Mouse (Mus musculus) erythroblast, embryonic 14.5 days (primary cell): ENCODE data around the gene Ms4a15. TPM values are rescaled to one million over a fixed set of nuclear protein-coding genes. Genes with fewer than 3 reads are reported as not detected.

Experiments used
- H3K27me3 ChIP-seq: 2 replicates; pipeline ENCODE4 v1.6.1; 2012; ENCODE audit warnings: inconsistent platforms; ENCODE audit not compliant: control insufficient read depth
- H3K36me3 ChIP-seq: 2 replicates; pipeline ENCODE4 v1.6.1; 2012; ENCODE audit warnings: mild to moderate bottlenecking, inconsistent platforms; ENCODE audit not compliant: control insufficient read depth
- H3K4me1 ChIP-seq: 2 replicates; pipeline ENCODE4 v1.6.1; 2012; ENCODE audit warnings: inconsistent platforms; ENCODE audit not compliant: control insufficient read depth
- H3K4me3 ChIP-seq: replicated peaks from 2 replicates; pipeline ENCODE3; 2012; ENCODE audit warnings: moderate library complexity, mild to moderate bottlenecking, inconsistent platforms
- H3K9me3 ChIP-seq: 2 replicates; pipeline ENCODE4 v1.6.1; 2012; ENCODE audit warnings: low read length, inconsistent platforms, mixed read lengths; ENCODE audit not compliant: control insufficient read depth
- GATA1 ChIP-seq: IDR thresholded peaks from 2 replicates; pipeline ENCODE4 v1.6.1; 2012; ENCODE audit warnings: low read length, inconsistent platforms, mixed read lengths
- TAL1 ChIP-seq: IDR thresholded peaks from 3 replicates; pipeline ENCODE4 v1.6.1; 2012; ENCODE audit warnings: low read length, inconsistent platforms, mixed read lengths
- polyA plus RNA-seq: library from polyadenylated mRNA; stranded (reverse); fragments of >175 nt; gene quantifications from 2 replicates; pipeline ENCODE4 v1.2.3, GENCODE M21; 2012

Ms4a15 gene
- polyA plus RNA-seq, 1 experiment, result not detected

DNA sequence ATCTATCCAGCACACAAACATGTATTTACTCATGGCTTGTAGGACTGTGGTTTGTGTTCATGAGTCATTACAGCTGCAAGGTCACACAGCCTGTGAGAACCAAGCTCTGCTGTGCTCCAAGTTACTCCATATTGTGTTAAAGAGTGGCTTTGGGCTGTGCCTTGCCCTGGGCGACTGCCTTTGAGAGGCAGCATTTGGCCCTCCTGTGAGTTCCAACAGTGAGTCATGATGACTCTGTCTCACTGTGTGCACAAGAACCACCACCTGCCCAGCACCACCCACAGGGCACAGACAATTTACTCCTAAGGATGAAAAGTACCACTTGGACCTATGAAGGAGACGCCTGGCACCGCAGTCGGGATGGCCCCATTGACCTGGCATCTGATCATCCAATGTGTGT, 7.2 kb downstream of the Ms4a15 start:
- no peaks in the 10 kb centered on the region for H3K9me3 ChIP-seq
- no peaks in the 10 kb centered on the region for H3K36me3 ChIP-seq
- TF ChIP-seq TAL1 (no peak), GATA1 (no peak)
- no peaks in the 10 kb centered on the region for H3K27me3 ChIP-seq
- peaks cover 1% of the 10 kb centered on the region; the same call in 1 of the 2 replicates for H3K4me1 ChIP-seq
- H3K4me3 ChIP-seq, result no peak overlapping the region

DNA sequence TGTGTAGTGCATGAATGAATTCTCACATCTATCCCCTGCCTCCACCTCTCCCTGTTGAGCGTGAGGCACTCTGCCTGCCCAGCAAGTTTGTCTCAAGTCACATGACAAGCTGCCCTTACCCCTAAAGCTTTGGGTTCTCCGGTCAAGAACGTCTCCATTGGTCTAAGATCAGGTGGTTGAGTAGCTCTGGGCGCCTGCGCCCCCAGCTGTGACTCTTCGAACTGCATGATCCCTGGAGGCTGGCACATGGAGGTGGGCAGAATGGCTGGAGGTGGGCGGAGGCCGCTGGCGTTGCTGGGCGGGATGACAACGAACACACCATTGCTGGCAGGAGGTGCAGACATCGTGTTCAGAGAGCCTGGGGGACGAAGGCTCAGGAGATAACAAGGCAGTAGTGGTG, 8.5 kb downstream of the Ms4a15 start:
- Histone ChIP-seq H3K36me3 (no peaks in the 10 kb centered on the region), H3K9me3 (no peaks in the 10 kb centered on the region), H3K4me1 (peaks cover 5% of the 10 kb centered on the region), H3K4me3 (no peak overlapping the region), H3K27me3 (no peaks in the 10 kb centered on the region)
- TF ChIP-seq GATA1, result no peak
- no peak for TF ChIP-seq TAL1

DNA sequence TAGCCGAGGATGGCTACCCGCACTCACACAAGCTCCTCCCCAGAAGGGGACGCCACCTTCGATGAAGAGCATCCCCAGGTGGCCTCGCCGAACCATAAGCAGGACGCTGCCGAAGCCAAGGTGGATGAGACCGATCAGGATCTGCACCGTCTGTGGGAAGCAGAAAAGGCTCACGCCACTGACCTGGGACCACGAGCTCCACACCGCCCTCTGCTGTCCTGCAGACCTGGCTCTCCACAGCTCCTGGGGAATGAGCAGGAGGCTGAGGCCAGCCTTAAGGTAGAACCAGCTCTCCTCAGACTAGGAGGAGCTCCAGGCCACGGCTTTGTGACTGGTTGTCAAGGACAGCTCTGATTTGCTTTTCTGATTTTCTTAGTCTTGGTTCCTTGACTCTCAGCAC, 9.9 kb downstream of the Ms4a15 start:
- H3K4me1 ChIP-seq, result peaks cover 5% of the 10 kb centered on the region
- H3K27me3 ChIP-seq, result no peaks in the 10 kb centered on the region
- TF ChIP-seq TAL1, result no peak
- no peak for TF ChIP-seq GATA1
- H3K36me3 ChIP-seq, result no peaks in the 10 kb centered on the region
- H3K4me3 ChIP-seq, result no peak overlapping the region
- H3K9me3 ChIP-seq, result no peaks in the 10 kb centered on the region

DNA sequence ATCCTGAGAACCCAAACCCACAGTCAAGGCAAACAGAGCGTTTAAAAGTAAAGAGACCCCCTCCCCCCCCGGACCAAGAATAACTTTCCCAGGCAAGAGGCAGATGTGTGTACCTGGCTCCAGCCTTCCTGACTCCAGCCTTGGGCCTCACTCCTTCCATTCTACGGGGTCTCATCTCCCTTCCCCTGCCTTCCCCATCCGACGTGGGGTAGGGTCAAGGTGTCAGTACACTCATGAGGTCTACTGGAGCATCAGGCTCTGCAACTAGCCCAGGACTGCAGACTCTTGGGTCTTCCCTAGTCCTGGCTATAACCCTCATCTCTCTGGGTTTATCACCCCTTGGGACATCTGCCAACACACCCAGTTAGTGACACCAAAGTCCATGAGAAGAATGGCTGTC, 12.8 kb downstream of the Ms4a15 start:
- Histone ChIP-seq H3K36me3 (no peaks in the 10 kb centered on the region), H3K27me3 (no peaks in the 10 kb centered on the region), H3K4me3 (no peak overlapping the region), H3K4me1 (peaks cover 5% of the 10 kb centered on the region), H3K9me3 (no peaks in the 10 kb centered on the region)
- TF ChIP-seq GATA1 (no peak), TAL1 (no peak)

DNA sequence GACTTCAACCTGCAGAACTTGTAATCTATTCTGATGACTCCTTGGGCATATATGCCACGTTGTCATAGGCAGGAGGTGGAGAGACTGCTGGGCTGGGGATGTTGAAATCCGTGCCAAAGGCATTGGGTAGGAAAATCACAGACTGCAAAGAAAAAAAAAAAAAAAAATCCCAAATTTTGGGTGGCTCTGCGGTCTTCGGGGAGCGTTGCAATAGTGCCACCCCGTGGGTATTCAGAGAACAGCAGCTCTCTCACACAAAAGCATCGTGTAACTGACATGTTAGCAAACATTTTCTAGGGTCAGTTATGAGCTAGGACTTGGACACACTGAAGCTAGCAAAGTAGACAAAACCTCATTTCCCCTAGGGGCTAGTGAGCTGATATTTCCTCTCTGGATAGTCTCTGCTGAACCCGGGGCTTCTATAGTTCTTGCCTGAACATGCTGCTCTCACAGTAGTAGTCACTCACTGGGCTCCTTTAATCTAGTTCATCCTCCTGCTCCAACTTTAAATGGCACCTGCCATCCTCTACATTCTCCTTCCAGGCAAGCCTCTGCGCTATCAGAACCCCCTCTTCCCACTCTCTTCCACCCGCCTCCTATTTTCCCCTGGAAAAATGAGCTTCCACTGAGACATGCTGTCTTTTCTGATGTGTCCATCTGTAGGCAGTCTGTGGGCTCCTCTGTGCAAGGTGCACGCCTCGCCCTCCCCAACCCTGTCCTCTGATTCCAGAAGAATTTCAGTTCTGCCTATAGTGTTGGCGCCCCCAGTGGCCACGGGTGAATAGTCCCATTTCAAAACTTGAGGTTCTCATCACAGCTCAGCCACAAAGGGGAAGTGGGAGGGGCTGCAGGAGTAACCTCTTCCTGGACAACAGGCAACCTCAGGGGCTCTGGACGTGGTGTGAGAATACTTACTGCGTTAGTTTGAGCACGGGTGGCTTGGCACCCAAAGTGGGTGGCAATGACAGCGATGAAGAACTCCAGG, 13.6 kb downstream of the Ms4a15 start:
- Histone ChIP-seq H3K4me3 (no peak overlapping the region), H3K27me3 (no peaks in the 10 kb centered on the region), H3K9me3 (no peaks in the 10 kb centered on the region), H3K4me1 (peaks cover 5% of the 10 kb centered on the region), H3K36me3 (no peaks in the 10 kb centered on the region)
- no peak for TF ChIP-seq TAL1
- TF ChIP-seq GATA1, result no peak

DNA sequence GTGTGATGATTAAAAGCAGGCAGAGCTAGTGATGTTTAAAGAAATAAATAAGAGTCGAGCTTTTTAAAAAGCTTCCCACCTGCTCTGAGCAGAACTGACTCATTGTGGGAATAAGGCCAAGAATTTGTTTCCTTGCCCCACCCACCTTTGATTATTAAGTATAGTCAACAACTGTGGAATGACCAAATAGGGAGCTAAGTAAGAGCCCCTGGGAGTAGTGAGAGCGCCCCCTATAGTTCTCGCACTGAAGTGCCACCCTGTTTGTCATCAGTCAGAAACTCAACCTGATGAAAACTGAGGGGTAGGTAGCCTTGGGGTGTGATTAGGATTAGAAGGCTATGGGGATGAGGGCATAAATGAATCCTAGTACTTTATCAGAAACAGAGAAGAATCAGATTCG, 16.7 kb downstream of the Ms4a15 start:
- TF ChIP-seq GATA1 (no peak), TAL1 (no peak)
- Histone ChIP-seq H3K4me3 (no peak overlapping the region), H3K9me3 (no peaks in the 10 kb centered on the region), H3K4me1 (peaks cover 3% of the 10 kb centered on the region), H3K36me3 (no peaks in the 10 kb centered on the region), H3K27me3 (no peaks in the 10 kb centered on the region)

DNA sequence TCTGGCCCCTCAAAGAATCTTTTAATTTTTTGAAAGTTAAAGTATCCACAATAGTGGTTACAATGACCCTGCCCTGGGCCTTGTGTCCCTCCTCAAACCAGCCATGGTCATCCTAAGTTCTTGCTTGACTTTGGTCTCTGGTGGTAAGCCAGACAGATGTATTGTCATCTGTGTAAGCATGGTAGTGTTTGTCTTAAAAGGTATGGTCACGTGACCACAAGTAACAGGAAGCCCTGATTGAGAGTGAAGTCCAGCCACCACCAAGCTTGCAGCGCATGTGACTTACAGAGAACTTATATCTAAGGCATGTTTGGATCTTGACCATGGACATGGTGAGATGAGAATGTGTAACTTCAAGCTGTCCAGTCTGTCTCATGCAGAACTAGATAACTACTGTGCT, 17.9 kb downstream of the Ms4a15 start:
- Histone ChIP-seq H3K4me1 (peaks cover 3% of the 10 kb centered on the region), H3K36me3 (no peaks in the 10 kb centered on the region), H3K4me3 (no peak overlapping the region), H3K27me3 (no peaks in the 10 kb centered on the region), H3K9me3 (no peaks in the 10 kb centered on the region)
- no peak for TF ChIP-seq GATA1
- no peak for TF ChIP-seq TAL1

DNA sequence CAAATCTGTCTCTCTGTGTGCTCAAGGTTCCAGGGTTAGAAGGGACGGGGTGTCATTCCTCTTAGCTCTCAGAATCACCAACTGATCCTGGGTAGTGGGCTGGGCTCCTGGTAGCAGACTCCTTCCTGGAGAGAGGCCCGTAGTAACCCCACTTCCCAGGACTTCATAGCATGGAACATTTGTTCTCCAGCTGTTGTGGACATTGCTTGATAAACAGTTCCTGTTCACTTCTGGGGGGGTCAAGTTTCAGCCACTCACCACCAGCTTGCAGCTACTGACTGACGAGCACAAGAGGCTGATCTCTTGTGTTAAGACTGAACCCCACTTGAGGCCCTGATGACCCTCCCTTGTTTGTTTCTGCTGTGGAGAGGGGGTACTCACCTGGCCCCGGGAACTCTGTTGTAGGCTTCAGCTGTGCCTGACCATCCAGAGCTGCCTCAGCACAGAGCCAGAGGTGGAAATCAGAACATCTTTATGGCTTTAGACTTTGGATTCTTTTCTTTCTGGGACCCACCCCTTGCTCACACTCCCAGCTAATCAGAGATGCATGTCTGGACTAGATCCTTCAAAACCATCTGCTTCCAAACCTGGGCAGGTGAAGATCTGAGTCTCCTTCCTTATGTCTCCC, 18.7 kb downstream of the Ms4a15 start, which contains the start of gene Ms4a10:
Gene Ms4a10, minus strand, starts transcription at position 433 of the 628 bp plus-strand sequence.
- no peak within 1 kb of the TSS for H3K4me3 ChIP-seq
- no peaks in the 10 kb centered on the region for H3K27me3 ChIP-seq
- no peaks in the 10 kb centered on the region for H3K4me1 ChIP-seq
- TF ChIP-seq TAL1, result no peak
- no peak for TF ChIP-seq GATA1
- H3K36me3 ChIP-seq, result no peaks in the 10 kb centered on the region
- H3K9me3 ChIP-seq, result no peaks in the 10 kb centered on the region

DNA sequence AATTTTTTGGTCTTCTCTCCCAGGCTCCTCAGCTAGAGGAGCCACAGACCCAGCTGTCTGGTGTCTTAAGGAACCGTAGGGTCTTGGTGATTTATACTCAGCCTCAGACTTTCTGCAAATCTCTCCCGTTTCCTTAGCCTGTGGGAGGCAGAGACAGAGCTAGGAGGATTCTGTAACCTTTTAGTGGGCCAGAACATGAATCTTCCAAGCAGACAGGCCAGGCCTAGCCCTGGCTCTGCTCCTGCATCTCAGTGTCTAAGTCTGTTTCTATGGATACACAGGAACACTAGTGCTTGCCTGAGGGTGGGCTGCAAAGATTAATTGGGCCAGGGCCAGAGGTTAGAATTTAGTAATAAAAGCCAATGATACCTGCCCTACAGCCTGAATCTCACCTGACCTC, 19.9 kb downstream of the Ms4a15 start:
- H3K4me3 ChIP-seq, result no peak overlapping the region
- H3K36me3 ChIP-seq, result no peaks in the 10 kb centered on the region
- no peak for TF ChIP-seq TAL1
- TF ChIP-seq GATA1, result no peak

DNA sequence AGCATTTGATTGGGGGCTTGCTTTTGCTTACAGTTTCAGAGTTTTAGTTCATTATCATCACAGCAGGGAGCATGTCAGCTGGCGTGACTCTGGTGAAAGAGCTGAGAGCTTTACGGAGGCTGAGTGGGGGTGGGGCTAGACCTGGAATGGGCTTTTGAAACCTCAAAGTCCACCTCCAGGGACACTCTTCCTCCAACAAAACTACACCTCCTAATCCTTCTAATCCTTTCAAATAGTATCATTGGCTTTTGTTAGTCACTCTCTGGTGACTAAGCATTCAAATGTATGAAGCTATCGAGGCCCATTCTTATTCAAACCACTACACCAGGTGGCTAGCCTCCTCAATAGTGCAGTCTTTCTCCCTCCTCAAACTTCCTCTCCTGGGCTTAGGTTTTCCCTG, 20.4 kb downstream of the Ms4a15 start:
- no peak overlapping the region for H3K4me3 ChIP-seq
- TF ChIP-seq GATA1 (no peak), TAL1 (no peak)
- no peaks in the 10 kb centered on the region for H3K27me3 ChIP-seq
- H3K9me3 ChIP-seq, result no peaks in the 10 kb centered on the region
- H3K36me3 ChIP-seq, result no peaks in the 10 kb centered on the region
- H3K4me1 ChIP-seq, result no peaks in the 10 kb centered on the region

More for the DNA sequence above, 19.9 kb downstream of the Ms4a15 start:
- no peaks in the 10 kb centered on the region for H3K9me3 ChIP-seq
- H3K4me1 ChIP-seq, result no peaks in the 10 kb centered on the region
- H3K27me3 ChIP-seq, result no peaks in the 10 kb centered on the region
